Comparison of ENCODE assay signal across 7 mouse cellular contexts in the genomic region with DNA sequence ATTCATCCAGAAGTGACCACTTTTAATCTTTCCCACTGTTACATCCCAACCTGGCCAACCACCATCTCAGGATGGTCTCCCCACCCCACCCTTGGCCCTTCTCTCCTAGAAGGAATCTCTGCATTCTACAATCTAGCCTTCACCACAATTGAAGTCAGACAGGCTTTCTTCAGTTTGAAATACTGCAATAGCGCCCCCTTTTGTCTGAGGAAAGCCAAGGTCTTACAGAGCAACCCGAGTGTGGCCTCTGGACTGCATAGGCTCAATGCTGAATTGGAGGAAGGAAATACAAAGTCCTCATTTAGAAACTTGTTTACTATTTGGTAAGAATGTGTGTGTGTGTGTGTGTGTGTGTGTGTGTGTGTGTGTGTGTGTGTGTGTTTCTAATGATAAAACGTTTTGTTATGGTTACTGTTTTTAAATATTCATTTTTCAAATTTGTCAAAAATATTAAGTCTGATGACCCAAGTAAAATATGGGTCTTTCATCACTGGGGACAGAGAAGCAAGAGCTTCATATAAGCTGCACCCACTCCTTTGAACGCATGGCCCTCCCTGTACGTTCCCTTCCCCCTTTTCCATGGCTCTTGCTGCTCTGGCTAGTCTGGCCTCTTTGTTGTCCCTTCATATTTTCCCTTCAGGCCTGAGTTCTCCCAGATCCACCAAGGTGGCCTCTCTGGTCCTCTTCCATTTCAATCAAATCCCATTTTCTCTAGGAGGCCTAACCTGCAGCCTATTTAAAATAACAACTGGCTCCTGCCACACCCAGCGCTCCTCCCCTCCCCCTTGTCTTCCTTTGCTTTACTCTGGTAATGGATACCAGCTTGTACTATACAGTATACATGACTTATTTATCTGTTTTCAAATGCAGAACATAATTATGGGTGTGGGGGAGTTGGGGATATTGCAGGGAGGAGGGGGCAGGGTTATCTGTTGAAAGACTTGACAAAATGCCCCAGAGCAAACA.
DNase-seq lines count a peak whose midpoint lies in the region; TF ChIP-seq lines count a peak whose summit lies in the region.

No protein-coding gene starts in this region.

- H3K4me1 ChIP-seq in cortical plate, adult 2 months (ENCODE audit: control insufficient read depth, insufficient read depth, low read length) = no peaks in the 10 kb centered on the region

- TF ChIP-seq CTCF in left cerebral cortex, adult 2 months (IDR thresholded peaks at IDR 0.05) = peak; percentile 48
- TF ChIP-seq CTCF in cortical plate, adult 2 months (IDR thresholded peaks at IDR 0.05; ENCODE audit: extremely low read depth, insufficient read depth, low read length) = peak; percentile 47

- DNase-seq in left cerebral cortex, adult 2 months (ENCODE audit: extremely low spot score in 1 of 2, low spot score in 2 of 2) = no peak
- no peak for DNase-seq in left cerebral cortex, postnatal 36 days (ENCODE audit: low spot score in 2 of 2)
- DNase-seq in adipocyte (ENCODE audit: low spot score) = peak; percentile 16
- peak; percentile 16 to 42 for DNase-seq in kidney, postnatal 36 days
- DNase-seq in retina, embryonic 14.5 days (ENCODE audit: low spot score) = peak; percentile 46
- DNase-seq in urinary bladder, postnatal 10 days (ENCODE audit: low spot score) = no peak

- H3K4me3 ChIP-seq in left cerebral cortex, adult 2 months = no peak overlapping the region
- H3K4me3 ChIP-seq in cortical plate, adult 2 months (ENCODE audit: insufficient read depth, low read length) = no peak overlapping the region

- no peak for TF ChIP-seq POLR2A in cortical plate, adult 2 months (IDR thresholded peaks at IDR 0.05; ENCODE audit: extremely low read depth, insufficient read depth, low read length)

- intact Hi-C loops in left cerebral cortex, adult 2 months (cut with DNase I) = no loop called here
- intact Hi-C loops in left cerebral cortex, postnatal 36 days (cut with DNase I) = no loop called here

- H3K27ac ChIP-seq in left cerebral cortex, adult 2 months = no peak overlapping the region
- H3K27ac ChIP-seq in cortical plate, adult 2 months (ENCODE audit: insufficient read depth, low read length) = no peak overlapping the region

Comparison
In these comparisons a context has a peak if more than half of its experiments do, and no peak if none do; other contexts are left out.
1. DNase-seq: peak in adipocyte (single experiment), kidney, postnatal 36 days (2 of 2) and retina, embryonic 14.5 days (single experiment); none in left cerebral cortex, adult 2 months (0 of 2), left cerebral cortex, postnatal 36 days (0 of 2) and urinary bladder, postnatal 10 days (single experiment).